Mouse (Mus musculus): ENCODE measurements around the gene Lrig2. TPM values are rescaled to one million over a fixed set of nuclear protein-coding genes. Genes with fewer than 3 reads are reported as not detected.
"Not testable (repeated sequence)": the region's sequence is repeated elsewhere in the genome, so short reads cannot be mapped to it uniquely, and the experiment has no call there.

Gene Lrig2
- total RNA-seq, 2 experiments from 2014 or later: 9.8 to 10.7 TPM

DNA sequence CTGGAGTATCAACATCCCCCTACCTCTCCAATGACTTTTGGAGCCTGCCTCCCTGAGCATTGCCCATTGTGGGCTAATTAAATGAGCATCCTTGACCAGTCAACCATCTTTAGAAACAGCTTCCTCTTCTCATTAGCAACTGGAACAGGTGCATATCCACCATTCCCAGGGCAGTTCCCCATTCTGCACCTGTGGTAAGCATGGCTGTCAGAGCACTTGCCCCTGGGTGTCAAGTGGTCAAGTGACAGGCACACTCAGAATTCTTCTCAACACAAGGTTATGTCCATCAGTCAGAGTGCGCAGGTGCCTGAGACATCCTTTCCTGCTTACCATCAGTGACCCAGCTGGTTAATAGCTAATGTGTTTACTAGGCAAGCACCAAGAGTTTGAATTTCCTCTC, 72.9 kb downstream of the Lrig2 start:
- no peak for DNase-seq (ENCODE audit: low spot score)
- intact Hi-C loops (cut with DNase I): no loop called here

DNA sequence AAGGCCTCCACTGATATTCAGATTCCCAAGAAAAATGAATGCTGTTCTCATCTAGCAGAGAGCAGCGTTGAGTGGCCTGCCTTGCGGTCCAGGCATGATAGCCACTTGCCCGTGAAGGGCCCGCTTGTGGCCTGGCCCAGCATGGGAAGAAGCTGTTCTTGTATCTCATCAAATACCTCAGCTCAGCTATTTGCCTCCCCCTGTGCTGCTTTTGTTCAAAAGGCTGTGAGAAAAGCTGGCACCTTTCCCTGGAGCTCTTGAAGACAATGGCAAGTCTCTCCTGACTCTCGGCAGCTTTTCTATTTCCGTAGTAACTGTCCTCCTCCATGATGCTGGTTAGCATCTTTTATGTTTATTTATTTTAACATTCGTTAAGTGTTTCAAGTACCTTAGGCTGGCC, 74.1 kb downstream of the Lrig2 start:
- intact Hi-C loops (cut with DNase I): no loop called here
- DNase-seq (ENCODE audit: low spot score): no peak

DNA sequence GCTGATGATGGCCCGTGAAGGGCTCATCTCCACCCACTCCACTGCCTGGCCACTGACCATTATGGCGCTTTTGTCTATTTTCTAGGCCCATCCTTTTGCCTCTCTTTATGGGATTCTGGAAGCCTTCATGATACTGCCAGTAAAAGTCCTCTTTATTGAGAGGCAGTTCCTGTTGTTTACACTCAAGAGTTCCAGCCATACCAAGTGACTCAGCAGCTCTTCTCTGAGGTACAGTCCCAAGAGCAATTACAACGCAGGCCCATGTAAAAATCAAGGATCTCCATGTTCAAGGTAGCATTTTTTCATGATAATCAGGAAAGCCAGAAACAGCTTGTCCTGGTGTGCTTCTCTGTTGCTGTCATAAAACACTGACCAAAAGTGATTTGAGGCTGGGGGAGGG, 75.8 kb downstream of the Lrig2 start:
- intact Hi-C loops (cut with DNase I): no loop called here
- DNase-seq (ENCODE audit: low spot score): no peak

DNA sequence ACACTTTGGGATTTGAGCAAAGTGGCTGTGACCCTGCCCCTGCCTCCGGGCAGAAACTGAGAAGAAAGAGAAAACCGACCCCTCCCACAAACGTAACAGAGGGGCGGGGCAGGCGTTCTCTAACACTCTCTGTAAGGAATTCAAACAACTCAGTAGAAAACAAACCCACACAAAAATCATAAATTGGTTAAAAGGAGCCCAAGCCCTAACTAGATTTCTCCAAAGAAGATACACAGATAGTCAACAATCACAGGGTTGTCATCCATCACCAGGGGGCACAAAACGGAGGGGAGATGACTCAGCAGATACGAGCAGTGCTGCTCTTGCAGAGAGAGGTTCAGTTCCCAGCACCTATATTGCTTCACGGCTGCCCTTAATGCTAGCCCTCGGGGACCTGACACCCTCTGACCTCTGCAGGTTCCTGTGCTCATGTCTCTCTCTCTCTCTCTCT, 77.4 kb downstream of the Lrig2 start:
- no peak for DNase-seq (ENCODE audit: low spot score)

DNA sequence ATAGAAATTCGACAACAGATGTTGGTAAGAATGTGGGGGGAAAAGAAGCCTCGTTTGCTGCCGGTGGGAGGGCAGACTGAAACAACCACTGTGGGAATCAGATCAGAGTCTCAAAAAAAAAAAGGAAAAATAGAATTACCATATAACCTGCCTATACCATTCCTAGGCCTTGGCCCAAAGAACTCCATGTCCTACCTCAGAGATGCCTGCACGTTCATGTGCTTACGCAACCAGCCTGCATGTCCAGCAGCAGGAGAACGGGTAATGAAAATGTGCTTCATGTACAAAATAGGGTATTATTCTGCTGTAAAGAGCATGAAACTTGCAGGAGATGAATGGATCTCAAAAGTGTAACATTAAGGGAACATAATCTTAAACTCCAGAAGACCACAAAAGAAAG, 79.1 kb downstream of the Lrig2 start:
- intact Hi-C loops (cut with DNase I): no loop called here
- no peak for DNase-seq (ENCODE audit: low spot score)

More for the DNA sequence above, 77.4 kb downstream of the Lrig2 start:
- intact Hi-C loops (cut with DNase I): no loop called here

DNA sequence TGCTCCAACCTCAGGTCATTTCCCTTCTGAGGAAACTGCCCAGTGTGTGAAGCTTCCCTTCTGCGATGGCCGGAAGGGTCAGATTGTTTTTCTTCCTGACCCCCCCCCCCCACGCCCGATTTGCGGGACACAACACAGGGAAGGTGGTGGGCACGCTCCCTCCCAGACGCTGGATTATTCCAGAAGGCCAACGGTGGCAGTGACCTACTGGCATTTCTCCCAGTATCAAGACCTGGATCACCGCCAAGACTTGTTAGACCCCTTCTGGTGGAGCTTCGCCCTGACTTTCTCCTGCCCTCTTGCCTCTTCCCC, 79.9 kb downstream of the Lrig2 start:
- no peak for DNase-seq (ENCODE audit: low spot score)
- intact Hi-C loops (cut with DNase I): no loop called here

DNA sequence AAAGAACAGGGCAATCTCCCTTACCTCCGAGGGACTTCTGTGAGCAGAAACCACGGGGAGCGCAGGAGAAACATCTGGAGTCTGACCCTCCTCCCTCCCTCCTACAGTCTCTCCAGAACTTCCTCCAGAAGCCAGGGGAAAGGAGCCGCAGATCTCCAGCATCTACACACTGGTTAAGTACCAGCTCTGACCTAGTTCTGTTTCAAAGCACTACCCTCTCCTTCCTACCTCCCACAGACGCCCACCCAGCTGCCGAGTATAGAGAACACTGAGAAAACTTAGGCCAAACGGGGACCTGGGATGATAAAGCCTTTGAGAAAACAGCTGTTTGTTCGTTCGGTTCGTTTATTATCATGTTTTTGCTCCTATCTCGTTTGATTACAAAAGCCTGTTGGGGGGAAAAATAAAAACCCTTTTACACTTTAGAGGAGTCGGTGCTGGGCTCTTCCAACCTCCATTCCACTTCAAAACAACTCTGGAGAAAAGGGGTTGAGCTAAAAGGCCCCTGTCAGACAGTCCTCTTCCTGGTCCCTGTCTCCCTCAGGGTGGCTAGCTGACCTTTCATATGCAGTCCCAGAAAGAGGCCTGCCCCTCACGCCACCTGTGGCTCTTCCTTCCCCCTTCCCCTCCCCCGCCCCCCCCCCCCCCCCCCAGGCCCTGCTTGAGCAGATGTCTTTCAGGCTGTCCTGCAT, 80.4 kb downstream of the Lrig2 start:
- intact Hi-C loops (cut with DNase I): no loop called here
- no peak for DNase-seq (ENCODE audit: low spot score)

DNA sequence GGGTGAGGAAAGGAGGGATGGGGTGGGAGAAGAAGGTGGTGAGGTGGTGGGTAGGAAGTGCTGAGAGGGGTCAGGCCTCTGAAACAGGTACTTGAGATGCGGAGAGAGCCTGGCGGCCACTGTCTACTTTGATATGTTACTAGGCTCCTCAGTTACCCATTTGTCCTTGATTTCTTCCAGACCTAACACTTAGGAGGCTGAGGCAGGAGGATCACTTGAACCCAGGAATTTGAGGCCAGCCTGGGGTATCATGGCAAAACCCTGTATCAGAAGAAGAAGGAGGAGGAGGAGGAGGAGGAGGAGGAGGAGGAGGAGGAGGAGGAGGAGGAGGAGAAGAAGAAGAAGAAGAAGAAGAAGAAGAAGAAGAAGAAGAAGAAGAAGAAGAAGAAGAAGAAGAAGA, 84.4 kb downstream of the Lrig2 start:
- DNase-seq (ENCODE audit: low spot score); intact Hi-C loops (cut with DNase I): not testable (repeated sequence)

DNA sequence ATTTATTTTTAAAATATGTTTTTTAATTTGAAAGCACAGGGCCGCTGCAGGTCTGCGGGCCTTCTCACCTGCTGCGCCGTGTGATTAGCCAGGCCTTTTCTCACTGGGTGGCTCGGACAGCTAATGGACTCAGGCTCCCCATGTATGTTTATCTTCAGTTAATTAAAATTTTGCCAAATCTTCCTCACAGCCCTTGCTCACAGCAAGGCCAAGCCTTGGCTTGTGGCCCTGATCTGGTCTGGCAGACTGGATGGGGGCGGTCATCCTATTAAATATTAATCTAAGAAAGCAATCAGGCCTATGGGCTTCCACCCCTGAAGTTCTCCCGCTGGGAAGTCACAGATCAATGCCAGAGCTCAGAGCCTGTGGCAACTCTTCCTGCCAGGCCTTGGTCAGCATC, 87.4 kb downstream of the Lrig2 start:
- no peak for DNase-seq (ENCODE audit: low spot score)
- intact Hi-C loops (cut with DNase I): no loop called here

DNA sequence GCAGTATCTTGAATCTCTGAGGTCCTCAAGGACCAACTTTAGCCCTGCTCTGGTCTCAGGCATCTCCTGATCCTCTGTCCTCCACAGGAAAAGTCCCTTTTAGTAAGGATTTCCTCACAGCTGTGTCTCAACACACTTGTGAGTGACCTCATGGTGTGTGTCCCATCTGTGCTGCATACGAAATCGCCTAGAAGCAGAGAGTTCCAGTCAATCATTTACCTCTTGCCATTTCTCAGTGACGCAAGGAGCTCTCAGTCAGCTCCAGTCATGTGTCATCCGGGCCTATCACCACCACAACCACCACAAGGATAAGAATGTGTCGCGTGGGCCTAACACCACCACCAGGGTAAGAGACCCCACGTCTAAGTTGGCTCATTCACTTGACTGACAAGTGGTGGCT, 90.8 kb downstream of the Lrig2 start:
- intact Hi-C loops (cut with DNase I): no loop called here
- DNase-seq (ENCODE audit: low spot score): no peak

DNA sequence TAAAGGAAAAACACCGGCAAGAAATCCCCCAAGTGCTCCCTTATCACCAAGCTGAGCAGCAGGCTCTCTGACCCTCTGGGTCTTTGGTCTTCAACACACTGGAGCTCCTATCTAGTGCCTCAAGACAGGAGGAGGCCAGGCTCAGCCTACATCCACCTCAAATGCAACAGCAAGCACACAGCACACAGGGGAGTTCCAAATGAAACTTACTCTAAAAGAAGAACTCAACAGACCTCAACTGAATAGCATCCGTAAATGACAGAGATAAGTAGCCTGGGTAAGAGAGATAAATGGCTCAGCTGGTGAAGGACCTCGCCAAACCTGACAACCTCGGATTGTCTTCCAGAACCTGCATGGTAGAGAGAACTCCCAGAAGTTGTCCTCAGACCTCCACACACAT, 91.7 kb downstream of the Lrig2 start:
- intact Hi-C loops (cut with DNase I): no loop called here
- no peak for DNase-seq (ENCODE audit: low spot score)

DNA sequence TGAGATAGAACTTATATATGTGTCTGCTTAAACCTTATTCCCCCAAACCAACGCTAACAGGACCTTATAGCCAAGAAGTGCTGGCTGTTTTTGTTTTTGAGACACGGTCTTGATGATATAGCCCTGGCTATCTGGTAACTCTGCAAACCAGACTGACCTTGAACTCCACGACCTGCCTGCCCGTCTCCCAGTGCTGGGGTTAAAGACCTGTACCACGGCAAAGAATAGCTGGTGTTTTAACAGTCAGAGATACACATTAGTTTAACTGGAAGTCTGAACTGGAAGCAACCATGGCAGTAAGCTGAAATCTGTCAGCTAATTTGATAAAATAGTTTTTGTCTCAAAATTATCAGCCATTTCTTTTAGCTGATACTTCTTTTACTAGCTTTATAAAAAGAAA, 94.9 kb downstream of the Lrig2 start:
- no peak for DNase-seq (ENCODE audit: low spot score)
- intact Hi-C loops (cut with DNase I): no loop called here

DNA sequence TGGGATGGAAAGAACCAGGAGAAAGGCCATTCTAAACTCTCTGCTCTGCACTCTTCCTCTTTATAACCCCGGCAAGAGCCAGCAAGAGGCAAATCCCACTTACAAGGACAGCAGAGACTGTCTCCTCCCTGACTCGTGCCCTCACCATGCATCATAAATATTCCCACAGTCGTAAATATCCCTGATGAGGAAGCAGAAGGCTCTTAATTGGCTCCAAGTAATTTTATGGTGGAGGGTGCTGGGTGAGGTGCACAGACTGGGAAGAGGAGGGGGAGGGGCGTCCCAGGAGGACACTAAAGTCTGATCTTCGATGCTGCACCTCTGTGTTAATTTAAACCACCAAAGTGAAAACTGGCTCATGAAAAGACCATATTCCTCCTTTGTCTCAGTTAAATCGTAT, 99.2 kb downstream of the Lrig2 start:
- no peak for DNase-seq (ENCODE audit: low spot score)
- intact Hi-C loops (cut with DNase I): no loop called here

DNA sequence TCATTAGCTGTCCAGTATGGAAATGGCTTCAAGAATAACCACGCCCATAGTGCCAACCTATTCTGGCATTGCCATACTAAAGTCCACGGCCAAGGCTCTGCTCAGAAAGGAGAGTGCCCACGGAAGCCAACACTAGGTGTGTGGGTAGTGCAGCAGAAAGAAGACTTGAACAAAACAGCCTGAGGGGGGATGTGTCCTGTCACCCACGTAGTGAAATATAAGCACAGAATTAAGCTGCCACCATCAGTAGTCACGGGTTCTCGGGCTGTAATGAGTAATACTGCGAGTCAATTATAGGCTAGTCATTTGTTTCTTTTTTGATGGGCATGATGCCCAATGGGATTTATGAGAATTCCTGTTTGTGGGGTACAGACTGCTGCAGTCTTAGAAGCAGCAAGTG, 104.2 kb downstream of the Lrig2 start:
- no peak for DNase-seq (ENCODE audit: low spot score)
- intact Hi-C loops (cut with DNase I): no loop called here

DNA sequence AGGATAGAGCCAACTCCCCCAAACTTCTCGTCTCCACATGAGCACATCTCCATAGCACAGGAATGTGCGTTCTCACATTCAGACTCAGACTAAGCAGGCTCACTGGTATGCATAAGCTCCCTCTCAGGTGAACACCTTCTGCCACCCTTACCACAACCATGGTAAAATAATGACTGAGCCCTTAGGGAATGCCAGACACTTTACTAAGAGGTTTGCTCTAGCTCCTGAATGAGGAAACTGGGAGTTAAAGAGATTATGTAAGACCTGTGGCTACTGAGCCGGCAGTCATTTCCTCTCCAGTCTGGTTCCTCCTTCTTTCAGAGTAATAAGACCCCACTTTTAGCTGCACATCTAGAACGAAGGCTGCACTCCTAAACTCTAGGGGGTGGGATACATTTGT, 108.1 kb downstream of the Lrig2 start:
- intact Hi-C loops (cut with DNase I): no loop called here
- no peak for DNase-seq (ENCODE audit: low spot score)

DNA sequence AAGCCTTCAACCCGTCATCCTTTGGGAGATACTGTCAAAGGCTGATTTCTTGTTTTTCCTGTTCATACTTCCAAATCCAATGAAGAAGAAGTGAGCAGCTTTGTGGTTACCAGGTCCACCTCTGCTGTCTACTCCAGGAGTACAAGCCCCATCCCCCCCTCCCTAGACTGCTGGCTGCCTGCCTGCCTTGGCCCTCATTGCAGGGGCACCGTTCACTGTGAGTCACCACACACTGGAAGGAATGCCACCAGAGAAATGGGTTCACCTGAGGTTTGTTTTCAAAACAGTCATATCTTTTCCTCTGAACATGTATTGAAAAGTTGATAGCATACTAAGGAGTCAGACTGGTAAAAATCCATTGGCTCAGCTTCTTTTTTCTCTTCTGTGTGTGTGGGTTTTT, 110.5 kb downstream of the Lrig2 start:
- intact Hi-C loops (cut with DNase I): no loop called here
- no peak for DNase-seq (ENCODE audit: low spot score)

DNA sequence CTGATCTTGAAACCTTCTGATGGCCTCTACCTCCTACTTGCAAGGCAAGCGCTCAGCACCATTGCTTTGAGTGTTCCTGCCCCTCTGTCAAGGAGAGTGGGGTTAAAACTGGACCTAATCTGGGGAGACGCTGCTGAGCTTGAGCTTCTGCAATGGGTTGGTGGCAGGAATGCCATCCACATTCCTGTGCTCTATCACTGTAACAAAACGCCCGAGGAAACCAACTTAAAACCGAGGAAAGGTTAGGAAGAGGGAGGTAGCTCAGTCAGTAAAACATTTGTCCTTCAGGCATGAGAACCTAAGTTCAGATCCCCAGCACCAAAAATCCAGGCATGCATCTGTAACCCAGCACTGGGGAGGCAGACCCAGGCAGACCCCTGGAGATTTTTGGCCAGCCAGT, 111.6 kb downstream of the Lrig2 start:
- intact Hi-C loops (cut with DNase I): no loop called here

DNA sequence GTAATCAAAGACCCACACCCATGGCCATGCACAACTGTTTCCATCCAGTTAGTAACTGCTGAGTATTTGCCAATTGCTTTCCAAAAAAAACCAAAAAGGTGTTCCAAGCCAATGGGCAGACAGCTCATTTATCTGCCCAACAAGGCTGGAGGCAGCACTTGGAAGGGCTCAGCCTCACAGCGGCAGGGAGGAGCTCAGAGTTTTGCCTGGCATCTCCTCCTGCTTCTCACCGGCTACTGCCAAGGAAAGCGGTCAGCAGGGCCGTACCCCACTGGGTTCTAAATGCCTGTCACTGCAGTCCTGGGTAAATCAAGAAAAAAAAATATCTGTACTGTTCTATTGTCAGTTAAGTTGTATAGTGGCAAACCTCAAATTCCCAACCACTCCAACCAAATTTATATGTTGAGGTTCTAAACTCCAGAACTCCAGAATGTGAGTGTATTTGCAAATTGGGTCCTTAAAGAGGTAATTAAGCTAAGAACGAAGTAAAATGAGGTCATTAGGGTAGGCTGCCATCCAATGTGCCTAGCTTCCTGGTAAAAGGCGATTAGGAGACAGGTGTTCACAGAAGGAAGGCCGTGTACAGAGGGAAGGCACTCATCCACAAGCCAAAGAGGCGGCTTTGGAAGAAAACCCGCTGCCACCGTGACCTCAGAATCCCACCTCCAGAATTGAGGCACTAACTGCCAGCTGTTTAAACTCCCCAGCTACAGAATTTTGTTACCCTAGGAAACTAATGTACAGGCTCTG, 112.2 kb downstream of the Lrig2 start:
- no peak for DNase-seq (ENCODE audit: low spot score)
- intact Hi-C loops (cut with DNase I): no loop called here

More for the DNA sequence above, 111.6 kb downstream of the Lrig2 start:
- DNase-seq (ENCODE audit: low spot score): no peak

DNA sequence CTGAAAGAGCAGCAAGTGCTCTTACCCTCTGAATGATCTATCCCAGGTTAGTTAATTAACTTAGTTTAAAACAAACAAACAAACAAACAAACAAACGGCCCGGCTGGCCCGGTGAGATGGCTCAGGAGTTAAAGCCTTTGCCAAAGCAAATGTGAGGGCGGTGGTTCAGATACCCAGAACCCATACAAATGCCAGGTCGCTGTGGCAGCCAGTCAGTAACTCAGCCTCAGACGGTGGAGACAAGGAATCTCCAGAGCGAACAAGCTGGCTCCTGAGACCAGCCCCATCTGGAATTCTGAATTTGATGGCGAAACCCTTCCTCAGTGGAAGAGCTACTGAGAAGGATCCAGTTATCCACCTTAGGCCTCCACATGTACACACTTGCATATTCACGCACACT, 114.4 kb downstream of the Lrig2 start:
- DNase-seq (ENCODE audit: low spot score): no peak
- intact Hi-C loops (cut with DNase I): no loop called here

DNA sequence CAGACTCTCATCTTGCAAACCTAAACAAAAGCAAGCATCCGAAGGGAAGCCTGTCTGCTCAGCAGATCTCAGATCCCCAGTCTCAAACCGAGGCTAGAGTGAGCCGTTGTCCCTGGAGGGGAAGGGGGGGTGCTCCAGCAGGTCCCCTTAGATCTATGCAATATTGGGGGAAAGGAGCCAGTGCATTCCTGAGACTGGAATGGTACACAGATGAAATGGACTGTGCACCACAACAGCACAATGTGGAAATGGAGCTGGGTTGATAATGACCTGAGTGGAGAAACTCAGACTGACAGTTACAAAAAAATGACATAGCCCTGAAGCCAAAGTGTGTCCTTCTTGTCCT, 115.0 kb downstream of the Lrig2 start:
- intact Hi-C loops (cut with DNase I): no loop called here
- DNase-seq (ENCODE audit: low spot score): no peak

DNA sequence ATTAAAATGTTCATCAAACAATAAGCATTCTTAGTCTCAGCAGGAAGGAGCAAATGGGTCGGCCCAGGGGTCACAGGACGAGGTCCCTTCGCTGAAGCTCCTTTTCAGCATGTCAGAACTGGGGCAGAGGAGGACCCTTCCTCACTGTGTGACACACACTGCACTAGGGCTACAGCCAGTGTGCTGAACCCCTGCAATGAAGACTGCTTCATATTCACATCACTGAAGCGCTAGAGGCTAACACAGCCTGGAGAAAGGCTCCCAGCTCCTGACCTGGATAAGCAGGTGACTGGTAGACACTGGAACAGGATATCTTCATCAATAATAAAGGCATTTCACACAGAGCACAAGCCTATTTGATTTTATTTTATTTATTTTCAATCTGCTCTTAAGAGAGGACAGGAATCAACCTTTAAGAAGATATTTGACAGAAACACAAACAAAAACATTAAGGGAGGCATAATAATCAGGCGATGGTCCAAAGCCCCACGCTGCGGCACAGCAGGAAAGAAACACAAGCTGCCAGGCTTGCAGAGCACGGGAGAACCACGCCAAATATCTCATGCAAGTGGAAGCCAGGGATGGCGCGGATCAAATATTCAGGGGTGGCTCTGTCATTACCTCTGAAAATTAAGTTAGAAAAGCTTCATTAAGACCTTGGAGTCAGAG, 115.5 kb downstream of the Lrig2 start:
- intact Hi-C loops (cut with DNase I): no loop called here
- DNase-seq (ENCODE audit: low spot score): no peak

DNA sequence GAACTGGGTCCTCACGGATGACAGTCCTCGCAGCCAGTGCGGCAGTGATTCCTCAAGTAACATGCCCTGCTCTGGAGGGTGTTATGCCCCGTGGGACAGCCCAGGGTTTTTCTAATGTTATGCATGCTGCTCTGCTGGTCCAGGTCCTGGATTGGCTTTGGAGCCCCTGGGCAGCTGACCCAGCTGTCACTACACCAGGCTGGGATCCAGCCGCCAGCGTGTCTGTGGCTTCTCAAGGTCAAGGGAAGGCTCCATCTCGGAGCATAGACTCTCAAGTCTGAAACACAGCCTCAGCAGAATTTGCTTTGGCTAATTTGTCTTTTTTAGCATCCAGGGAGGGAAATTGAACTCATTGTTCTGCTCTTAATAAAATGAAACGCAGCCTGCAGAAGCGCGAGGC, 121.6 kb downstream of the Lrig2 start:
- intact Hi-C loops (cut with DNase I): no loop called here
- DNase-seq (ENCODE audit: low spot score): peak; percentile 2

All from heart, postnatal 25 days (tissue).